ENCODE assay signal across 13 mouse cellular contexts in the genomic region with DNA sequence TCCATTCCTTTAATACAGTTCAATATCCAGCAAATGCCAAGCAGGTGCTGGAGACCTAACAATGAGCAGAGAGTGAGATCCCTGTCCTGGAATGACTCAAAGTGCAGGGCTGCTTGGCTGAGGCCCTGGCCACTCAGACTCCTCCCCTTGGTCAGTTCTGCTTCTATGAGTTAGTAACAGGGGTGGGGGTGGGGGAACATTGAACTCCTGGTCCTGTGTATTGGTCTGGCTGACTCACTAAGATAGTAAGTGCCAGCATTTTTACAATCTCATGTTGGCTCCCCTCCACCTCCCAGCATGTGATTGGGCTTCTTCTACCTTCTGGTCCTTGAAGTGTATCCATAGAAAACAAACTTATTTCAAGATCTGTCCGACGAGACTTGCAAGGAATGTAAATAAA. TPM values are rescaled to one million over a fixed set of nuclear protein-coding genes. Genes with fewer than 3 reads are reported as not detected.
DNase-seq lines count a peak whose midpoint lies in the region; ATAC-seq and TF ChIP-seq lines count a peak whose summit lies in the region.
"Had no signal": no experiment of that assay in that cellular context is flagged by ENCODE, and none has a peak within 500 bp of the region (broad histone marks: within the 10 kb centered on the region; RNA-seq: fewer than 3 reads in every experiment).

No protein-coding gene starts in this region.

- no peak for TF ChIP-seq CTCF in embryonic fibroblast, embryonic 13.5 days (IDR thresholded peaks at IDR 0.05; ENCODE audit: borderline replicate concordance, insufficient read depth, low read length)

- H3K4me1 ChIP-seq in embryonic fibroblast, embryonic 13.5 days (ENCODE audit: control insufficient read depth, insufficient read depth, low read length), result peaks cover 13% of the 10 kb centered on the region
- H3K4me1 ChIP-seq: forebrain, embryonic 13.5 days had no signal

- no peak for TF ChIP-seq POLR2A in embryonic fibroblast, embryonic 13.5 days (IDR thresholded peaks at IDR 0.05; ENCODE audit: low read depth, low read length)

- DNase-seq in adrenal gland, adult (ENCODE audit: inconsistent age in 2 of 2, low spot score in 1 of 2), result peak; percentile 46 to 76
- no peak for DNase-seq in adrenal gland, postnatal 4 days (ENCODE audit: low spot score in 2 of 2)
- DNase-seq in Muller cell, postnatal 12 days (ENCODE audit: inconsistent ontology term), result peak; percentile 98
- peak; percentile 65 for DNase-seq in kidney, postnatal 14 days
- DNase-seq in left cerebral cortex, adult 9 months (ENCODE audit: low spot score in 2 of 2), result no peak
- no peak for DNase-seq in layer of hippocampus, postnatal 10 days (ENCODE audit: low spot score in 2 of 2)
- DNase-seq: cerebellum, adult 9-11 months; gastrocnemius, postnatal 10 days; liver had no signal

- H3K4me3 ChIP-seq in embryonic fibroblast, embryonic 13.5 days (ENCODE audit: insufficient read depth, low read length), result no peak overlapping the region
- H3K4me3 ChIP-seq: forebrain, embryonic 13.5 days had no signal

- ATAC-seq in megakaryocyte, adult 5-6 weeks (ENCODE audit: poor library complexity, severe bottlenecking), result no peak
- ATAC-seq: forebrain, embryonic 13.5 days; inflammation-experienced regulatory T-cells, adult 6 months had no signal

- peak overlapping the region; percentile 29 for H3K27ac ChIP-seq in embryonic fibroblast, embryonic 13.5 days (ENCODE audit: insufficient read depth, low read length)
- H3K27ac ChIP-seq: forebrain, embryonic 13.5 days had no signal

RNA-seq across cellular contexts. Expression of a gene that starts 43.2 kb away (rescaled TPM):
- 10 to 100 TPM; 22.8 to 24.4 TPM for total RNA-seq in adrenal gland, postnatal 4 days (2021)
- polyA plus RNA-seq in embryonic fibroblast, embryonic 13.5 days (2011; ENCODE audit: insufficient read length, low read depth, missing spikeins), result 6.3 and 9.0 TPM in 2 replicates
- 4.6 and 6.2 TPM in 2 replicates for total RNA-seq in megakaryocyte, adult 5-6 weeks (2015)
- 18.0 and 20.1 TPM in 2 replicates for total RNA-seq in megakaryocyte, adult 5-6 weeks (2017)
- 10 to 100 TPM; 12.9 to 19.6 TPM for total RNA-seq in layer of hippocampus, postnatal 10 days (2021)

Comparison
In these comparisons a context has a peak if more than half of its experiments do, and no peak if none do; other contexts are left out.
1. DNase-seq: peak in adrenal gland, adult (2 of 2), Muller cell, postnatal 12 days (single experiment) and kidney, postnatal 14 days (single experiment); none in adrenal gland, postnatal 4 days (0 of 2), left cerebral cortex, adult 9 months (0 of 2) and layer of hippocampus, postnatal 10 days (0 of 2).